Mouse (Mus musculus): Measurements from ENCODE around the gene Strn. TPM values are rescaled to one million over a fixed set of nuclear protein-coding genes. Genes with fewer than 3 reads are reported as not detected.

Gene Strn
- total RNA-seq, 2 experiments from 2014 or later: 21.9 to 35.2 TPM

DNA sequence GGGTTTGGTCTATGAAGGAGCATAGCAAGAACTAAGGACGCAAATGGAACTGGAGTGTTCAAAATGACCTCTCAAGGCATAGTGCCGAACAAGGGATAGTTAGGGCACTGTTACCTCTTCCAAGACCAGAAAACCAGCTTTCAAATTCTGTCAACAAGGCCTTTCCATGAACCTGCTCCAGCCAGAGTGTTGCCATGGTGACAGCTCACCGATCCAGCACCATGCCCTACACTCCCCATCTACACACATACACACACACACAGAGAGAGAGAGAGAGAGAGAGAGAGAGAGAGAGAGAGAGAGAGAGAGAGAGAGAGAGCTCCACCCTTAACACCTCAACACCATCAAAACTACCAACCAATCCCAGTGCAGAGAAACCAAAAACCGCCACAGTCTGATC is 116.3 kb downstream of the Strn start:
- ATAC-seq (replicated peaks; ENCODE audit: poor library complexity): no peak

DNA sequence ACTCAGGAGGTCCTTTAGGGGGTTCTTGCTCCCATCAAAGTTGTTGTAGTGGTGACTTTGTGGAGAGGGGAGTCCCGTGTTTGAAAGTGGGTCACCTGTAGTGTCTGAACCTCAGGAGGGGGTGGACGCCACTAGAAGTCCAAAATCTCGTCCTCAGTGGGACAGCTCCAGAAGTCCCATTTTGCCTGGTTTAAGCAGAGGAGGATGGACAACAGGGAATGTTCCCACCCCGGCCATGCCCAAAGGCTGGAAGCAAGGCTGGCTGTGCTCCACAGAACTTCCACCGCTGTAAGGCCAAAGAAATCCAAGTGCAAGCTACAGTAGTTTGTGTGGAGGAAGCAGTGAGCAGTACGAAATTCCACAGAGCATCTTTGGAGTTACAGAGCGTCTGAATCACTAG is 117.0 kb downstream of the Strn start:
- no peak for ATAC-seq (replicated peaks; ENCODE audit: poor library complexity)

DNA sequence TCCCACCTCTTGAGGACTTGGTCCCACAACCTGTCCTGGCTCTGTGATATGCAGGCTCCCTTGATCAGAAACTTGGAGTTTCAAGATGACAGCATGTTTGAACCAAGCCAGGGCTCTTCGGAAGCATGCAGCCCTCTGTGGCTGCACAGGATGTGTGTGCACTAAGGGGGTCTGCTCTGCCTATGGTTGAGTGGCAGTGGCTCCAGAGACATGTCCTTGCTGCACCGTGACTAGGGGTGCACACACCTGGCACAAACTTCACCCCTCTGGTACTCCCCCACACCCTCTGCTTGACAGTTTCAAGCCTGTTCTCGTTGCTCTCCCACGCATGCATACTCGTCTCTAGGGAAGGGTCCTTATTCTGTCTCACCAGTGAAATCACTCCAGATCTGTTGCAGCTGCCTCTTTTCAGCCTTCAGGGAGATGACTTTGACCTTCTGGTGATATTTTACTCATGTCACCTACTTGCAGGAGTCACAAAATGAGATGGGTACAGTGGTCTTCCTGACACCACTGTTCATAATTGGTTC is 118.8 kb downstream of the Strn start:
- no peak for ATAC-seq (replicated peaks; ENCODE audit: poor library complexity)

DNA sequence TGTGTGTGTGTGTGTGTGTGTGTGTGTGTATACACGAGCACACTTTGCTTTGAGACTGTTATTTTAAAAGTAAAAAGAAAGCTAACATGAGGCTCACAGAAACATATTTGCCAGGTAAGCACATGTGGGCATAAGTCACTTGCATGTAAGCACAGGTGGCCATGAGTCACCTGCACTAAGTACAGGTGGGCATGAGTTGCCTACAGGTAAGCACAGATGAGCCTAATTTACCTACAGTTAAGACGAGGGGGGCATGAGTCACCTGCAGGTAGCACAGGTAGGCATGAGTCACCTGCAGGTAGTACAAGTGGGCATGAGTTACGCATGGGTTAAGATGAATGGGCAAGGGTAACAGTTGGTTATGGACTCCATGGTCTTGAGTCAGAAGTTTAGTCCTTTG is 121.9 kb downstream of the Strn start:
- ATAC-seq (replicated peaks; ENCODE audit: poor library complexity): no peak

DNA sequence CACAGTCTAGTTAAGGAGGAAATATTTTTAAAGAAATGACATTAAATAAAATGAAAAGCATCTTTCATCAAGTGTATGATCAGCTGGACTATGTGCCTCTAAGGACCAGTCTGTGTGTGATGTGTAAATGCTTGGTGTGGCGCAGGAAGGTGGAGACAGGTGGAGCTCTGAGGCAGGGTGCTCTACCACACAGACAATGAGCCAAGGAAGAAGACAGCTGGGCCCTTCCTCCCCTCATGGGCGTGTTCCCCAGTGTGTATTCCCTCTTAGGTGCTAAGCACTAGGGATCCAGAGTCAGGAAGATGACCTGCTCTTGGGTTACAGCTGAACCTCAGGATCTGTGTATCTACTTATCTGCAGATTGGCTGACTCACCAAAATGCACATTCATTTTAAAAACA is 122.5 kb downstream of the Strn start:
- ATAC-seq (replicated peaks; ENCODE audit: poor library complexity): no peak

DNA sequence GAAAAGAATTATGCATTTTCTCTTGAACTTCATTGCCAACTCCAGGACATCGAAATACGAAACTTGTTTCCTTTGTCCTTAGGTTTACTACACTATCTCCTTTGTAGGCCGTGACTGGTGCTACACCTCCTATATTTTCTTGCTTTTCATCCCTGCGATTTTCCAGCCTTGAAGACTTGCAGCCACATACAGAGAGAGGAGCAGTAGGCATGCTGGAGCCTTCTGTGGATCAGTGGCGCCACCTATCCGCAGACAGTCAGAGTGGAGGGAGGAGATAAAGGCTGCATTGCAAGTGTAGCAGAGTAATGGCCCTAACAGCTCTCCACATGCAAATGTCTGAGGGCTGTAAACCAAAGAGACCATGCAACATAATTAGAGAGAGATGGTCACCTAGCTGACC is 125.9 kb downstream of the Strn start:
- ATAC-seq (replicated peaks; ENCODE audit: poor library complexity): peak; percentile 80

DNA sequence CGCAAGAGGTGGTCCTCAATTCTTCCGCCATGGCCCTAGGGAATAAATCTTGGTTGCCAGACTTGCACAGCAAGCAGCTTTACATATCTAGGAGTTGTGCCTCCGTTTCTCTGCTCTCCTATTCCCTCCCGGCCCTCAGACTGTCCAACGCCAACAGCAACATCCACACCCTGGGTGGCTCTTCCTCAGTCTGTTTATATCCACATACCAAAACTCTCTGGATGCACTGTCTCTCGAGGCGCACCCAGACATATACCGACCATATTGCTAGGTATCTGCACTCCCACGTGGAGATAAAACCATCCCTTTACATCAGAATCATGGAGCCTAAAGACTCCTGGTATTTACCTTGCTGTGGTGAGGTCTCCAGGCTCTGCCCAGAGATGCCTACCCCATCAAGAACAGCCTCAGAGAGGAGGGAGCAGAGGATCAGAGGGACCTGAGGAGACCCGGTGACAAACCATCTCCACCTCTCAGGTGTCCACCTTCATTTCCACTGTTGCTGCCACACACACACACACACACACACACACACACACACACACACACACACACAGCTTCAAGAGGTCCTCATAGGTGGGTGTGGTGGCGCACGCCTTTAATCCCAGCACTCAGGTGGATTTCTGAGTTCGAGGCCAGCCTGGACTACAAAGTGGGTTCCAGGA is 127.7 kb downstream of the Strn start:
- no peak for ATAC-seq (replicated peaks; ENCODE audit: poor library complexity)

DNA sequence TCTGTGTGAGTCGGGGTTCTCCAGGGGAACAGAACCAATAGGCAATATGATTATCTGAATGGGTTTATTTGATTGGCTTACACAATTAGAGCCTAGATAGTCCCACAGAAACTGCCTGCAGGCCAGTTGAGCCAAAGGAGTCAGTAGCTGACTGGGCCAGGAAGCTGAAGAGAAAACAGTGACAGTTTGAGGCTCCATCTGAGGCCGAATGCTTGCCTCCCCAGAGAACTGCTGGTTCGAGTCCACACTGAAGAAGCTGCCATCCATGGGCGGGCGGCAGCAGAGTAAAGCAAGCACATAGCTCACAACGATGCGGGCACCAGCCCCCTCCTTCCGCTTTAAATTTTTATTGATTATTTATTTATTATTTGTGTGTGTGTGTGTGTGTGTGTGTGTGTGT is 128.3 kb downstream of the Strn start:
- no peak for ATAC-seq (replicated peaks; ENCODE audit: poor library complexity)

DNA sequence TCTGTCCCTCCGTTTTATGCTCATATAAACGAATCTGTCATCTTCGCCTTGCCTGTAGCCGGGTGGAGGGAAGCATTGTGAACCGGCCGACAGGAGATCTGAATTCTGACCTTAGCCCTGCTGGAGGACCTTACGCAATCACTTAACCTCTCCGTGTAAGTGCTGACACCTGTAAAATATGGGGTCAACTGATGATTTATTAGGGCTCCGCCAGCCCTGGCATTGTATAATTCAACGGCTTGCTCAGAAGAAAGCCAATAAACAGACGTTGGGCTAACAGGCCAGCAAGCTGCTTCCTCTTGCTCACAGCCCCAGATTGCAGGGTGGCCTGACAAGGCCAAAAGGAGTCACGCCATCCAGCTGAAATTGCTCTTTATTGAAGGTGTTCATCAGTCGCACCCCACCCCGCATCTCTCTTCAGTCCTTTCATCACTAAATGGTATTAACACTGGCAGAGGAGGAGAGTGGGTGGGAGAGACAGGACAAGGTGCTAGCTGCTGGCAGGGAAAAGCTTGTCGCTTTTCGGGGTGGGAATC is 128.8 kb downstream of the Strn start:
- ATAC-seq (replicated peaks; ENCODE audit: poor library complexity): no peak; the same call in 1 of the 2 replicates

DNA sequence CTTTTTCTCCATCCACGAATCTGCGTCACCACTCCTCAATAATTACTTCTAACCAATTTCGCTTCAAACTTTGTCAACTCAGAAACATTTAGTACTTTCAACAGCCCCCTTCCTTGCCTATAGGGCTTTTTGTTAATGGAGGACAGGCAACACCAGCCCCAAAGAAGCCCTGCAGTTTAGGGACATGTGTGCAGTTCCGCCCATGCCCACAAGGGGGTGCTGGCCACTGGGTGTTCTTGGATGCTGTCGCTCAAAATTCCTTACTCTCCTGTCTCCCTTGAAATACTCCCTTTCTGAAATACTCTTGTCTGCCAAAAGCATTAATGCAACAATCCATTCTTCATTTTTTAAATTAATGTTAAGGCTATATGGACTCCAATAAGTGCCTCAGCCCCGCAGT is 132.6 kb downstream of the Strn start:
- peak; percentile 87 for ATAC-seq (replicated peaks; ENCODE audit: poor library complexity)

DNA sequence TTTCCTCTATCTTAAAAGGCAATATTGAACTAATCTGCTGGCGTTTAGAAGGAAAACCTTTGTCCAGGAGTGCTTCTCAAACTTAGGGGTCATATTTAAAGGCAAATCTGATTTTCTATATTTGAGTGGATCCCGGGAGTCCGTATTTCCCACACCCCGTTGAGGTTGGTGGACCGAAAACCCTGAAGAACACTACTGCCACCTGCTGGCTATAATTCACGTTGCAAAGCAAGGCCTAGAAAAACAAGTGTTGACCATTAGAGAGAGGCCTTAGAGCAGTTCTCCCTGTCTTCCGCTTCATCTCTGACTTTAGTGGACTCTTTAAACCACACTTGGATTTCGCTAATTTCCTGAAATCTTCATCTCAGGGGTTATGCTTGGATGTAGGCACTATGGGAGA is 133.1 kb downstream of the Strn start:
- peak; percentile 87 for ATAC-seq (replicated peaks; ENCODE audit: poor library complexity)

DNA sequence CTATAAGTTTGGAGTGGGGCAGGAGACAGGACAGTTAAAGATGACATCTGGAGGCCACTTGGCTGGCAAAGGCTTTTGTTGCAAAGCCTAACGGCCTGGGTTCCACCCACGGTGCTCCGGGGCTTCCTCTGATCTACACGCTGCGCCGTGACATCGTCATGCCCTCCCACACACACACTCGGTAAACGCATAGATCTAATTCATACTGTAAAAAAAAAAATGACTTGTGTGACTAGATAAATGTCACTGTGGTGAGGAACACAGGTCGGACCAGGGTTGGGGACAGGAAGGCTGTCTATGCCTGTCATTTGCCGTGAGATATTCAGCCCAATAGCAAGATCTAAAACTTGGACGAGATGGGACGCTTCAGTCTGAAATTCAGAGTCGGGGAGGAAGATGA is 134.7 kb downstream of the Strn start:
- no peak for ATAC-seq (replicated peaks; ENCODE audit: poor library complexity)

DNA sequence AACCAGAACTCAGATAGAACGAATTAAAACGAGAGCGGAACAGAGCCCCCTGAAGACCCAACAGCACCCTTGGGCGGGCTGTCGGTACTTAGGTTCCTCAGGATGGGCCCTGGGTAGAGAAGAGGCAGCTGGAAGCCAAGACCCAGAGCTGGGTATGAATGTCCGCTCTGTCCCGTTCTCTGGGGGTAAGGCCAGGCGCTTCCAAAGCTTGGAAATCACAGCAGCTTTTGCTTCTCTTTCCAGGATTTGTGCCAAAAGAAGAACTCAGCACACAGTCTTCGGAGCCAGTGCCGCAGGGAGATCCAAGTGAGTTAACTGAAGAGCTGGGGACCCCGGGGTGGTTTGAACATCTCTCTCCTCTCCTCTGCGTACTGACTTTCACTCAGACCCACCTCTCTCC is 135.4 kb downstream of the Strn start:
- no peak for ATAC-seq (replicated peaks; ENCODE audit: poor library complexity)

DNA sequence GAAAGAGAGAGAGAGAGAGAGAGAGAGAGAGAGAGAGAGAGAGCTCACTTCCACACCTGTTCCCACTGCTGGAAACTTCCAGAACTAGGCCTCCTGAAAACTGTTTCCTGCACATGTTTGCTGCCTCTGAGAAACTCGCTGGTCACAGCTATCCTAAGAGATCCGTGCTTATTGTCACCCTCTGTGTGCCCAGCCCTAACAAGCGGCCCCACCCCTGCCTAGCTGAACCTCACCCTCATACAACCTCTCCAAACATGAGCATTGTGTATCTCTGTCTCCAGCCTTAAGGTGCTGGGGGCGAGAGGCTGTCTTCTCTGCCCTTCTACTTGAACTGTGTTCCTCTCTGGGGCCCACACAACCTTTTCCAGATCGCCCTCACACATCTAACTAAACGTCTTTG is 136.0 kb downstream of the Strn start:
- no peak for ATAC-seq (replicated peaks; ENCODE audit: poor library complexity)

Other genes starting within 250 kb of the Strn start
- gene Vit, start 229.1 kb downstream of the Strn start, total RNA-seq (2015): 0.77 and 0.83 TPM in 2 replicates
- gene Vit, start 229.1 kb downstream of the Strn start, total RNA-seq (2017): 0.88 and 1.1 TPM in 2 replicates
- 20.9 and 26.2 TPM in 2 replicates for gene Heatr5b, start 98.2 kb upstream of the Strn start, total RNA-seq (2015)
- gene Heatr5b, start 98.2 kb upstream of the Strn start, total RNA-seq (2017): 16.6 and 19.3 TPM in 2 replicates
- gene Gpatch11, start 98.4 kb upstream of the Strn start, total RNA-seq (2015): 16.2 and 30.3 TPM in 2 replicates
- 27.9 and 31.7 TPM in 2 replicates for gene Gpatch11, start 98.4 kb upstream of the Strn start, total RNA-seq (2017)
- 18.8 and 20.7 TPM in 2 replicates for gene Eif2ak2, start 145.4 kb upstream of the Strn start, total RNA-seq (2015)
- gene Eif2ak2, start 145.4 kb upstream of the Strn start, total RNA-seq (2017): 33.0 and 45.3 TPM in 2 replicates
- not detected in 2 replicates for gene Sult6b1, start 169.8 kb upstream of the Strn start, total RNA-seq (2015)
- gene Sult6b1, start 169.8 kb upstream of the Strn start, total RNA-seq (2017): not detected in 2 replicates
- 28.9 and 32.9 TPM in 2 replicates for gene Cebpzos, start 179.3 kb upstream of the Strn start, total RNA-seq (2015)
- gene Cebpzos, start 179.3 kb upstream of the Strn start, total RNA-seq (2017): 67.2 and 76.5 TPM in 2 replicates
- 68.7 and 78.1 TPM in 2 replicates for gene Cebpz, start 199.9 kb upstream of the Strn start, total RNA-seq (2015)
- 101 and 183 TPM in 2 replicates for gene Cebpz, start 199.9 kb upstream of the Strn start, total RNA-seq (2017)
- gene Ndufaf7, start 199.9 kb upstream of the Strn start, total RNA-seq (2015): 43.5 and 57.6 TPM in 2 replicates
- 36.2 and 42.6 TPM in 2 replicates for gene Ndufaf7, start 199.9 kb upstream of the Strn start, total RNA-seq (2017)